Mouse (Mus musculus) heart, embryonic 10.5 days (tissue): ENCODE data around the gene Abtb2. TPM values are rescaled to one million over a fixed set of nuclear protein-coding genes. Genes with fewer than 3 reads are reported as not detected.

Source experiments
- DNase-seq: peaks from one replicate; pipeline ENCODE4 v3.0.0-alpha.2; 2017; ENCODE audit warnings: low spot score
- H3K27ac ChIP-seq: fragments of 300-500 bp; sonication (generic); 2 replicates; pipeline ENCODE4 v1.5.1; 2016; ENCODE audit warnings: mild to moderate bottlenecking
- H3K27me3 ChIP-seq: fragments of 300-500 bp; sonication (generic); 2 replicates; pipeline ENCODE4 v1.6.1; 2016; ENCODE audit warnings: mild to moderate bottlenecking; ENCODE audit not compliant: poor library complexity, insufficient read depth, severe bottlenecking
- H3K36me3 ChIP-seq: fragments of 300-500 bp; sonication (generic); 2 replicates; pipeline ENCODE4 v1.6.1; 2016; ENCODE audit warnings: mild to moderate bottlenecking, moderate library complexity
- H3K4me1 ChIP-seq: fragments of 300-500 bp; sonication (generic); 2 replicates; pipeline ENCODE4 v1.6.1; 2016; ENCODE audit warnings: mild to moderate bottlenecking
- H3K4me3 ChIP-seq: fragments of 300-500 bp; sonication (generic); 2 replicates; pipeline ENCODE4 v1.5.1; 2016; ENCODE audit warnings: mild to moderate bottlenecking, moderate library complexity
- H3K9me3 ChIP-seq: fragments of 300-500 bp; sonication (generic); 2 replicates; pipeline ENCODE4 v1.6.1; 2016; ENCODE audit warnings: mild to moderate bottlenecking, moderate library complexity
- WGBS: fragments of 180-500 bp; shearing (Covaris S2); methylation state at CpG from one replicate; pipeline ENCODE4 v1.1.7; 2016; 5-methylcytosine and 5-hydroxymethylcytosine counted together
- polyA plus RNA-seq: library from polyadenylated mRNA; unstranded; fragments of >200 nt; fragmentation: Nextera tagmentation; extraction: Ambion mirVana; gene quantifications from 2 replicates; pipeline ENCODE4 v1.2.1, GENCODE M21; 2016

The Abtb2 gene
- polyA plus RNA-seq, 1 experiment from 2014 or later, result 19.0 TPM

DNA sequence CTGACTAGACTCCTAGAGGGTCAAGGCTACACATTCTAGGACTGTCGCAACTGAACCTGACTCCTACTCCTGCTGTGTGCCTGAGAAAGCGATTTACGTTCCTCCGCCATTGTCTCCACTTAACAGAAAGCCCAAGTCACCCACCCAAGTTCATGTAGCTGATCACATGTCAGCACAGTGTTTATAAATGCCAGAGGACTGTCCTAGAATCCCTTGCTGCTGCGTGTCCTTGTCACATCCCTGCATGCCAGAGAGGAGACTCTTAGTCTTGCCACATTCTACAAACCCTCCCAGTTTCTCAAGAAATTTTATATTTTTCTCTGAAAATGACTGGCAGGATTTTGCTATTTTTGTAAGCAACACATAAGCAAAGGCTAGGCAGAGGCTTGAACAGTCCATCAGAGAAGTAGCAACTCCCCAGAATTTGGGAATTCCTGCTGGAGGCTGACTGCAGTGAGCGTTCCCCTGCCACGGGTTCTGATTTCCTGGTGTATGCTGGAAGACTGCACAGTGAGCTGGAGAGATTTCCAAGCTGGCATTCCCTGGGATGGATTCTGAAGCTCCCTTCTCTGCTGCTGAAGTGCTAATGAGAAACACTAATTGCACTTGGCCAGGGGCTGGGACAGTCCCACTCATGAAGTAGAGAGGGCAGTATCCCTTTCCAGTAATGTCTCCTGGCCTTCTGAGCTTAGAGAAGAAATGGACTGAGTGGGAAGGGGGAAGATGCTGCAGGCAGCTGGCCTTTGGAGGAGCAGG, 111.7 kb downstream of the Abtb2 start:
- Histone ChIP-seq H3K4me3 (no peak overlapping the region), H3K36me3 (peaks cover 12% of the 10 kb centered on the region), H3K27me3 (no peaks in the 10 kb centered on the region), H3K27ac (no peak overlapping the region), H3K9me3 (no peaks in the 10 kb centered on the region), H3K4me1 (peaks cover 39% of the 10 kb centered on the region)
- DNase-seq, result no peak
- WGBS, result 84% methylated on average over 7 of the region's 7 CpGs

DNA sequence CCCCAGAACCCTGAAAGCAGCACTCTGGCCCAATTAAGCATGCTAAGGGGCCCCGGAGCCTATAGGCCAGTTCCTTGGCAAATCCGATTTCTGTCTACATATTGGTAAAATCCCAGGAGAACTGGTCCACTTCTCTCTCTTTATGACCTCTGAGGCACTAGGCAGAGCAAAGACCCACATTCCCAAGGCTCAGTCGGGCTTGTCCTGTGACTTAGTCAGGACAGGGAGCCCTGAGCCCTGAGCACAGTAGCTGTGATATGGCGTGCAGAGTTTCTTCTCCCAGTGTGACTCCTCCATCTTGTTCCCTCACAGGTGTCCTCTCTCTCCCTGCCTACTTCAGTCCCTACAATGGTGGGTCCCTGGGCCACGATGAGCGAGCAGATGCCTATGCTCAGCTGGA, 112.3 kb downstream of the Abtb2 start:
- Histone ChIP-seq H3K27ac (no peak overlapping the region), H3K4me3 (no peak overlapping the region), H3K27me3 (no peaks in the 10 kb centered on the region), H3K4me1 (peaks cover 44% of the 10 kb centered on the region), H3K36me3 (peaks cover 17% of the 10 kb centered on the region), H3K9me3 (no peaks in the 10 kb centered on the region)
- no peak for DNase-seq
- 78% methylated on average over 6 of the region's 6 CpGs for WGBS

- DNase-seq, result no peak
- Histone ChIP-seq H3K27ac (no peak overlapping the region), H3K36me3 (peaks cover 29% of the 10 kb centered on the region), H3K27me3 (no peaks in the 10 kb centered on the region), H3K4me1 (peaks cover 45% of the 10 kb centered on the region), H3K4me3 (no peak overlapping the region), H3K9me3 (no peaks in the 10 kb centered on the region)
- 81% methylated on average over 9 of the region's 9 CpGs for WGBS
Observed at GRCm38 (mm10) chr2:103680364-103681110, 114.4 kb downstream of the Abtb2 start.

GRCm38 (mm10) chr2:103681149-103681548, 115.0 kb downstream of the Abtb2 start:
- DNase-seq, result no peak
- Histone ChIP-seq H3K36me3 (peaks cover 29% of the 10 kb centered on the region), H3K4me3 (no peak overlapping the region), H3K4me1 (peaks cover 45% of the 10 kb centered on the region), H3K9me3 (no peaks in the 10 kb centered on the region), H3K27ac (no peak overlapping the region), H3K27me3 (no peaks in the 10 kb centered on the region)
- WGBS, result 89% methylated on average over 5 of the region's 5 CpGs

DNA sequence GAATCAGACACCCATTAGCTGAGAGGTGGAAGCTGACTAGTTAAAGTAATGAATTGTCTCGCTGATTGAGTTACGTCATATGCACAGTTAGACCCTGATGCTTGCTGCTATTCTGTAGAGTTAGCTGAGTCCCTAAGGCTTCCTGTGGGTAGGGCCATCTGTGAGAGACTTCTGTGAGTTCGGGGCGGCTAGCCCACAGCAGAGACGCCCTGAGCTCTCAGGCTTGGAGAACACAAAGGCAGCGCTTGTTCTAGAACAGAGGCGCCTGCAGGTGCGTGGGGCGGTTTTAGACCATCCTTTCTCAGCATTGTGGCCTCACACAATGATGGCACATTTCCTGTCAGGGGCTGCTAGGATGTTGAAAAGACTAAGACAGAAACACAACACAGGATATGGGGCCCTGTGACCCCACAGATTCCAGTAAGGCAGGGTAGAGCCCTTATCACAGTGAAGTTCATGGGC, 116.2 kb downstream of the Abtb2 start:
- WGBS, result 78% methylated on average over 9 of the region's 9 CpGs
- DNase-seq, result no peak
- H3K4me1 ChIP-seq, result peaks cover 43% of the 10 kb centered on the region
- H3K27me3 ChIP-seq, result no peaks in the 10 kb centered on the region
- H3K9me3 ChIP-seq, result no peaks in the 10 kb centered on the region
- peaks cover 32% of the 10 kb centered on the region for H3K36me3 ChIP-seq
- no peak overlapping the region for H3K4me3 ChIP-seq
- H3K27ac ChIP-seq, result peak overlapping the region; percentile 31

DNA sequence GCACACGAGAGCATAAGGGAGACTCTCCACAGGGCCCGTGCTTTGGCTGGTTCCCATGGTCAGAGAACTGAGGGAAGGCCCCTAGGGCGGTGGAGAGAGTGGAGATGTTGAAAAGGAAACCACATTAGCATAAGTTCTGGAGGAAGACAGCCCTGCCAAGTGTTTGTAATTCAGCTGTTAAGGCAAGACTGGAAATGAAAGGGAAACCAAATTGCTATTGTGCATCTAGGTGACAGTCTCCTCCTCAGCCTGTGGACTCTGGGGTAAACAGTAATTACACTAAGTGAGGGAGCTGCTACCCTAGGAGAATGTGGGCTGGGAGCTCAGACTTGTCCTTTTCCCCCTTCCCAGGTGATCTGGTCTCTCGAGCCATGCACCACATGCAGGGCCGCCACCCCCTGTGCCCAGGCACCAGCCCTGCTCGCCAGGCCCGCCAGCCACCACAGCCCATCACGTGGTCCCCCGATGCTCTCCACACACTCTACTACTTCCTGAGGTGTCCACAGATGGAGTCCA, 116.9 kb downstream of the Abtb2 start:
- 88% methylated on average over 9 of the region's 9 CpGs for WGBS
- peaks cover 37% of the 10 kb centered on the region for H3K4me1 ChIP-seq
- H3K27me3 ChIP-seq, result no peaks in the 10 kb centered on the region
- peak overlapping the region; percentile 31 for H3K27ac ChIP-seq
- DNase-seq, result no peak
- no peak overlapping the region for H3K4me3 ChIP-seq
- H3K36me3 ChIP-seq, result peaks cover 32% of the 10 kb centered on the region
- no peaks in the 10 kb centered on the region for H3K9me3 ChIP-seq

- no peak overlapping the region for H3K4me3 ChIP-seq
- no peak for DNase-seq
- peaks cover 31% of the 10 kb centered on the region for H3K4me1 ChIP-seq
- 0 out of 2 replicates have a peak overlapping the region, but pooled peaks have one; percentile 24 for H3K27ac ChIP-seq
- no peaks in the 10 kb centered on the region for H3K27me3 ChIP-seq
- H3K36me3 ChIP-seq, result peaks cover 27% of the 10 kb centered on the region
- no peaks in the 10 kb centered on the region for H3K9me3 ChIP-seq
- 92% methylated on average over 2 of the region's 2 CpGs for WGBS
Observed at GRCm38 (mm10) chr2:103684431-103684830, 118.3 kb downstream of the Abtb2 start.

DNA sequence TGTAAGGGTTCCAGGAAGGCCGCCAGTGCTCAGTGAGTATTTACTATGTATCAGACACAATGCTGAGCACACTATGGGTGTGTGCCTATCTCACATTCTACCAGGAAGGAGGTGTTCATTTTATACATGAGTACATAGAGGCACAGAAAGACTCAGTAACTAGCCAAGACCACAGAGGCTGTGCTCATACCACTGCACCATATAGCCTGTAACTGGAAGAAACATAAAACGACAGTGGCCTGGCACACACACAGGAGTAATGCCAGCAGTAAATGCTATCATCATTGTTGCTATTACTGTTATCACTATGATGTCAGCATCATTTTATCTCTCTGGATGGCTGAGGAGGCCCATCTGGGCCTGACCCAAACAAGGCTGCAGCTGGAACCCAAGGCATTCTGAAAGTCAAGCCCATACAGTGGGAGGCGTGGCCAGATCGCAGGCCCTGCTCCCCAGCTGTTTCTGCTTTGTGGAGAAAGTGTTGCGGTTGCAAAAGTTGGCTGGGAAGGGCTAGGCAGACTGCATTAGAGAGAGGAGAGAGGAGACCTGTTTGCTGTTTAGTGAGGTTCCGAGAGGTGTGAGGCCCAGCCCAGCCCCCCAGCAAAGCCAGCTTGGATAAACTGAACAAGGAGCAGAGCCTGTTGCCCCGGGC, 118.9 kb downstream of the Abtb2 start:
- H3K9me3 ChIP-seq, result no peaks in the 10 kb centered on the region
- H3K27me3 ChIP-seq, result no peaks in the 10 kb centered on the region
- H3K4me1 ChIP-seq, result peaks cover 34% of the 10 kb centered on the region
- peaks cover 24% of the 10 kb centered on the region; the same call in 1 of the 2 replicates for H3K36me3 ChIP-seq
- 62% methylated on average over 7 of the region's 7 CpGs for WGBS
- no peak for DNase-seq
- 0 out of 2 replicates have a peak overlapping the region, but pooled peaks have one; percentile 32 for H3K27ac ChIP-seq
- H3K4me3 ChIP-seq, result no peak overlapping the region

GRCm38 (mm10) chr2:103685581-103685980, 119.5 kb downstream of the Abtb2 start:
- H3K9me3 ChIP-seq, result no peaks in the 10 kb centered on the region
- H3K4me1 ChIP-seq, result peaks cover 39% of the 10 kb centered on the region
- H3K27me3 ChIP-seq, result no peaks in the 10 kb centered on the region
- peaks cover 29% of the 10 kb centered on the region; the same call in 1 of the 2 replicates for H3K36me3 ChIP-seq
- no peak overlapping the region for H3K4me3 ChIP-seq
- DNase-seq, result no peak
- WGBS, result 82% methylated on average over 4 of the region's 4 CpGs
- H3K27ac ChIP-seq, result 0 out of 2 replicates have a peak overlapping the region, but pooled peaks have one; percentile 32

- H3K9me3 ChIP-seq, result no peaks in the 10 kb centered on the region
- no peak overlapping the region for H3K4me3 ChIP-seq
- no peak for DNase-seq
- H3K4me1 ChIP-seq, result peaks cover 34% of the 10 kb centered on the region
- peaks cover 30% of the 10 kb centered on the region; the same call in 1 of the 2 replicates for H3K36me3 ChIP-seq
- H3K27ac ChIP-seq, result no peak overlapping the region
- H3K27me3 ChIP-seq, result no peaks in the 10 kb centered on the region
Observed at GRCm38 (mm10) chr2:103687143-103687542, 121.0 kb downstream of the Abtb2 start.

GRCm38 (mm10) chr2:103687888-103688287, 121.8 kb downstream of the Abtb2 start:
- Histone ChIP-seq H3K4me1 (peaks cover 27% of the 10 kb centered on the region), H3K9me3 (no peaks in the 10 kb centered on the region), H3K4me3 (no peak overlapping the region), H3K27ac (no peak overlapping the region), H3K27me3 (no peaks in the 10 kb centered on the region), H3K36me3 (peaks cover 30% of the 10 kb centered on the region; the same call in 1 of the 2 replicates)
- no peak for DNase-seq

- DNase-seq, result no peak
- H3K36me3 ChIP-seq, result peaks cover 21% of the 10 kb centered on the region; the same call in 1 of the 2 replicates
- H3K4me3 ChIP-seq, result no peak overlapping the region
- H3K27ac ChIP-seq, result peak overlapping the region; percentile 44
- no peaks in the 10 kb centered on the region for H3K9me3 ChIP-seq
- peaks cover 17% of the 10 kb centered on the region for H3K4me1 ChIP-seq
- WGBS, result 52% methylated on average over 6 of the region's 6 CpGs
- no peaks in the 10 kb centered on the region for H3K27me3 ChIP-seq
Observed at GRCm38 (mm10) chr2:103690425-103690824, 124.3 kb downstream of the Abtb2 start.
